Mouse (Mus musculus): ENCODE measurements around the gene Ttll1. TPM values are rescaled to one million over a fixed set of nuclear protein-coding genes. Genes with fewer than 3 reads are reported as not detected.

Ttll1 gene
- polyA plus RNA-seq, 1 experiment, result 4.4 TPM

- H3K27ac ChIP-seq (ENCODE audit: insufficient read depth, low read length), result no peak overlapping the region
- no peak overlapping the region for H3K4me3 ChIP-seq (ENCODE audit: extremely low read depth, insufficient read depth, insufficient read length)
- H3K36me3 ChIP-seq (ENCODE audit: control insufficient read depth, insufficient read depth, low read length), result no peaks in the 10 kb centered on the region
- peaks cover 10% of the 10 kb centered on the region; the same call in 1 of the 2 replicates for H3K4me1 ChIP-seq (ENCODE audit: control insufficient read depth, insufficient read depth, insufficient read length)
- no peak for DNase-seq (ENCODE audit: low read depth in 1 of 2, low spot score in 2 of 2)
- 86% methylated on average over 3 of the region's 3 CpGs for WGBS
- TF ChIP-seq POLR2A (IDR thresholded peaks at IDR 0.05; ENCODE audit: low read depth, low read length) (no peak), CTCF (IDR thresholded peaks at IDR 0.05; ENCODE audit: extremely low read depth, insufficient read depth, insufficient read length, insufficient replicate concordance) (no peak)
- no peaks in the 10 kb centered on the region for H3K27me3 ChIP-seq (ENCODE audit: control insufficient read depth, insufficient read depth, low read length)
These were observed 32.6 kb downstream of the Ttll1 start for GRCm38 (mm10) chr15:83478096-83478495.

GRCm38 (mm10) chr15:83476593-83477273, 34.0 kb downstream of the Ttll1 start:
- DNase-seq (ENCODE audit: low read depth in 1 of 2, low spot score in 2 of 2), result no peak
- Histone ChIP-seq H3K4me3 (ENCODE audit: extremely low read depth, insufficient read depth, insufficient read length) (no peak overlapping the region), H3K36me3 (ENCODE audit: control insufficient read depth, insufficient read depth, low read length) (no peaks in the 10 kb centered on the region), H3K27ac (ENCODE audit: insufficient read depth, low read length) (no peak overlapping the region), H3K4me1 (ENCODE audit: control insufficient read depth, insufficient read depth, insufficient read length) (peaks cover 10% of the 10 kb centered on the region; the same call in 1 of the 2 replicates), H3K27me3 (ENCODE audit: control insufficient read depth, insufficient read depth, low read length) (no peaks in the 10 kb centered on the region)
- TF ChIP-seq POLR2A (IDR thresholded peaks at IDR 0.05; ENCODE audit: low read depth, low read length), result no peak
- TF ChIP-seq CTCF (IDR thresholded peaks at IDR 0.05; ENCODE audit: extremely low read depth, insufficient read depth, insufficient read length, insufficient replicate concordance), result no peak
- WGBS, result 79% methylated on average over 12 of the region's 12 CpGs

- H3K4me3 ChIP-seq (ENCODE audit: extremely low read depth, insufficient read depth, insufficient read length), result no peak overlapping the region
- no peak for DNase-seq (ENCODE audit: low read depth in 1 of 2, low spot score in 2 of 2)
- TF ChIP-seq POLR2A (IDR thresholded peaks at IDR 0.05; ENCODE audit: low read depth, low read length), result no peak
- TF ChIP-seq CTCF (IDR thresholded peaks at IDR 0.05; ENCODE audit: extremely low read depth, insufficient read depth, insufficient read length, insufficient replicate concordance), result no peak
- no peaks in the 10 kb centered on the region for H3K27me3 ChIP-seq (ENCODE audit: control insufficient read depth, insufficient read depth, low read length)
- WGBS, result 27% methylated on average over 5 of the region's 5 CpGs
- no peaks in the 10 kb centered on the region for H3K36me3 ChIP-seq (ENCODE audit: control insufficient read depth, insufficient read depth, low read length)
- peaks cover 10% of the 10 kb centered on the region; the same call in 1 of the 2 replicates for H3K4me1 ChIP-seq (ENCODE audit: control insufficient read depth, insufficient read depth, insufficient read length)
- no peak overlapping the region for H3K27ac ChIP-seq (ENCODE audit: insufficient read depth, low read length)
These were observed 36.2 kb downstream of the Ttll1 start for GRCm38 (mm10) chr15:83474466-83474836.

- WGBS, result 24% methylated on average over 10 of the region's 10 CpGs
- peak; percentile 31 to 41 for DNase-seq (ENCODE audit: low read depth in 1 of 2, low spot score in 2 of 2)
- Histone ChIP-seq H3K4me1 (ENCODE audit: control insufficient read depth, insufficient read depth, insufficient read length) (peaks cover 10% of the 10 kb centered on the region; the same call in 1 of the 2 replicates), H3K36me3 (ENCODE audit: control insufficient read depth, insufficient read depth, low read length) (no peaks in the 10 kb centered on the region), H3K27me3 (ENCODE audit: control insufficient read depth, insufficient read depth, low read length) (no peaks in the 10 kb centered on the region), H3K27ac (ENCODE audit: insufficient read depth, low read length) (no peak overlapping the region), H3K4me3 (ENCODE audit: extremely low read depth, insufficient read depth, insufficient read length) (no peak overlapping the region)
- TF ChIP-seq POLR2A (IDR thresholded peaks at IDR 0.05; ENCODE audit: low read depth, low read length), result no peak
- no peak for TF ChIP-seq CTCF (IDR thresholded peaks at IDR 0.05; ENCODE audit: extremely low read depth, insufficient read depth, insufficient read length, insufficient replicate concordance)
These were observed 36.7 kb downstream of the Ttll1 start for GRCm38 (mm10) chr15:83473832-83474465.

GRCm38 (mm10) chr15:83473251-83473650, 37.4 kb downstream of the Ttll1 start:
- Histone ChIP-seq H3K4me3 (ENCODE audit: extremely low read depth, insufficient read depth, insufficient read length) (no peak overlapping the region), H3K27me3 (ENCODE audit: control insufficient read depth, insufficient read depth, low read length) (no peaks in the 10 kb centered on the region), H3K36me3 (ENCODE audit: control insufficient read depth, insufficient read depth, low read length) (no peaks in the 10 kb centered on the region), H3K27ac (ENCODE audit: insufficient read depth, low read length) (no peak overlapping the region), H3K4me1 (ENCODE audit: control insufficient read depth, insufficient read depth, insufficient read length) (peaks cover 10% of the 10 kb centered on the region; the same call in 1 of the 2 replicates)
- 82% methylated on average over 1 of the region's 1 CpGs for WGBS
- TF ChIP-seq POLR2A (IDR thresholded peaks at IDR 0.05; ENCODE audit: low read depth, low read length), result no peak
- no peak for DNase-seq (ENCODE audit: low read depth in 1 of 2, low spot score in 2 of 2)

GRCm38 (mm10) chr15:83471476-83471875, 39.2 kb downstream of the Ttll1 start:
- Histone ChIP-seq H3K4me3 (ENCODE audit: extremely low read depth, insufficient read depth, insufficient read length) (no peak overlapping the region), H3K36me3 (ENCODE audit: control insufficient read depth, insufficient read depth, low read length) (no peaks in the 10 kb centered on the region), H3K27me3 (ENCODE audit: control insufficient read depth, insufficient read depth, low read length) (no peaks in the 10 kb centered on the region), H3K4me1 (ENCODE audit: control insufficient read depth, insufficient read depth, insufficient read length) (peaks cover 10% of the 10 kb centered on the region; the same call in 1 of the 2 replicates), H3K27ac (ENCODE audit: insufficient read depth, low read length) (no peak overlapping the region)
- no peak for DNase-seq (ENCODE audit: low read depth in 1 of 2, low spot score in 2 of 2)
- TF ChIP-seq POLR2A (IDR thresholded peaks at IDR 0.05; ENCODE audit: low read depth, low read length), result no peak
- TF ChIP-seq CTCF (IDR thresholded peaks at IDR 0.05; ENCODE audit: extremely low read depth, insufficient read depth, insufficient read length, insufficient replicate concordance), result no peak
- 84% methylated on average over 7 of the region's 7 CpGs for WGBS

GRCm38 (mm10) chr15:83470443-83470842, 40.2 kb downstream of the Ttll1 start:
- no peak for DNase-seq (ENCODE audit: low read depth in 1 of 2, low spot score in 2 of 2)
- Histone ChIP-seq H3K27me3 (ENCODE audit: control insufficient read depth, insufficient read depth, low read length) (no peaks in the 10 kb centered on the region), H3K27ac (ENCODE audit: insufficient read depth, low read length) (no peak overlapping the region), H3K4me3 (ENCODE audit: extremely low read depth, insufficient read depth, insufficient read length) (no peak overlapping the region), H3K36me3 (ENCODE audit: control insufficient read depth, insufficient read depth, low read length) (no peaks in the 10 kb centered on the region), H3K4me1 (ENCODE audit: control insufficient read depth, insufficient read depth, insufficient read length) (peaks cover 10% of the 10 kb centered on the region; the same call in 1 of the 2 replicates)
- TF ChIP-seq POLR2A (IDR thresholded peaks at IDR 0.05; ENCODE audit: low read depth, low read length), result no peak
- no peak for TF ChIP-seq CTCF (IDR thresholded peaks at IDR 0.05; ENCODE audit: extremely low read depth, insufficient read depth, insufficient read length, insufficient replicate concordance)
- 74% methylated on average over 8 of the region's 8 CpGs for WGBS
